Mouse (Mus musculus) naive thymus-derived CD4-positive, alpha-beta T cell, adult 5 months (primary cell): Measurements from ENCODE around the gene Gpx1. TPM values are rescaled to one million over a fixed set of nuclear protein-coding genes. Genes with fewer than 3 reads are reported as not detected.

ENCODE experiments used
- polyA plus RNA-seq: library from polyadenylated mRNA; unstranded; fragments of 100-300 nt; shearing (Covaris generic); gene quantifications from one replicate; pipeline ENCODE4 v1.2.1, GENCODE M21; 2017

The Gpx1 gene
- polyA plus RNA-seq, result 219 TPM

GRCm38 (mm10) chr9:108338886-108339781, at the start of gene Gpx1:
Gene Gpx1 (plus strand): TSS chr9:108338903.

GRCm38 (mm10) chr9:108290016-108290750, 48.5 kb upstream of the Gpx1 start, which contains the start of gene Nicn1:
Gene Nicn1 (plus strand): TSS chr9:108290429.

GRCm38 (mm10) chr9:108296453-108297355, 42.0 kb upstream of the Gpx1 start, which contains the start of gene Amt:
Gene Amt (plus strand): TSS chr9:108296853.

GRCm38 (mm10) chr9:108305629-108306520, 32.8 kb upstream of the Gpx1 start, which contains the start of the genes Rhoa and Tcta:
Gene Rhoa (plus strand): TSS chr9:108306129.
Gene Tcta (minus strand): TSS chr9:108306160.

GRCm38 (mm10) chr9:108347540-108348289, 9.0 kb downstream of the Gpx1 start, which contains the start of gene Usp4:
Gene Usp4 (plus strand): TSS chr9:108347853.

Other genes with a start within 250 kb of the Gpx1 start
- 71.3 TPM for gene Apeh, start 244.3 kb upstream of the Gpx1 start, polyA plus RNA-seq
- 0.12 TPM for gene Bsn, start 148.5 kb upstream of the Gpx1 start, polyA plus RNA-seq
- 25.2 TPM for gene Dag1, start 74.9 kb upstream of the Gpx1 start, polyA plus RNA-seq
- gene Nicn1, start 48.5 kb upstream of the Gpx1 start, polyA plus RNA-seq, result 2.8 TPM
- 0.32 TPM for gene Amt, start 42.0 kb upstream of the Gpx1 start, polyA plus RNA-seq
- gene Rhoa, start 32.8 kb upstream of the Gpx1 start, polyA plus RNA-seq, result 480 TPM
- 8.6 TPM for gene Tcta, start 32.7 kb upstream of the Gpx1 start, polyA plus RNA-seq
- gene Usp4, start 8.9 kb downstream of the Gpx1 start, polyA plus RNA-seq, result 119 TPM
- 1.9 TPM for gene 1700102P08Rik, start 53.9 kb downstream of the Gpx1 start, polyA plus RNA-seq
- 0.11 TPM for gene Ccdc36, start 89.6 kb downstream of the Gpx1 start, polyA plus RNA-seq
- gene BC048562, start 97.6 kb downstream of the Gpx1 start, polyA plus RNA-seq, result not detected
- gene Ccdc71, start 121.6 kb downstream of the Gpx1 start, polyA plus RNA-seq, result 43.7 TPM
- gene Klhdc8b, start 122.7 kb downstream of the Gpx1 start, polyA plus RNA-seq, result 13.7 TPM
- 0.57 TPM for gene Lamb2, start 140.8 kb downstream of the Gpx1 start, polyA plus RNA-seq
- gene Usp19, start 151.7 kb downstream of the Gpx1 start, polyA plus RNA-seq, result 208 TPM
- gene Qars, start 168.8 kb downstream of the Gpx1 start, polyA plus RNA-seq, result 76.9 TPM
- 193 TPM for gene Qrich1, start 177.9 kb downstream of the Gpx1 start, polyA plus RNA-seq
- gene Impdh2, start 221.4 kb downstream of the Gpx1 start, polyA plus RNA-seq, result 128 TPM
- 19.7 TPM for gene Ndufaf3, start 228.5 kb downstream of the Gpx1 start, polyA plus RNA-seq
- 67.8 TPM for gene Dalrd3, start 231.0 kb downstream of the Gpx1 start, polyA plus RNA-seq
- 33.6 TPM for gene Wdr6, start 239.8 kb downstream of the Gpx1 start, polyA plus RNA-seq